Mouse (Mus musculus) adrenal gland, postnatal 4 days (tissue): ENCODE results near the gene Enah. TPM values are rescaled to one million over a fixed set of nuclear protein-coding genes. Genes with fewer than 3 reads are reported as not detected.

ENCODE experiments used
- DNase-seq, 2 experiments: peaks; one replicate each; pipeline ENCODE4 v3.0.0; 2021 to 2022; ENCODE audit warnings: low spot score in 2 of 2, mixed read lengths in 2 of 2
- total RNA-seq, 2 experiments: library from RNA; stranded (reverse); gene quantifications; 2 replicates each; pipeline ENCODE4 v1.2.3; 2021

The Enah gene
- total RNA-seq, 2 experiments from 2014 or later, result 107 to 121 TPM

DNA sequence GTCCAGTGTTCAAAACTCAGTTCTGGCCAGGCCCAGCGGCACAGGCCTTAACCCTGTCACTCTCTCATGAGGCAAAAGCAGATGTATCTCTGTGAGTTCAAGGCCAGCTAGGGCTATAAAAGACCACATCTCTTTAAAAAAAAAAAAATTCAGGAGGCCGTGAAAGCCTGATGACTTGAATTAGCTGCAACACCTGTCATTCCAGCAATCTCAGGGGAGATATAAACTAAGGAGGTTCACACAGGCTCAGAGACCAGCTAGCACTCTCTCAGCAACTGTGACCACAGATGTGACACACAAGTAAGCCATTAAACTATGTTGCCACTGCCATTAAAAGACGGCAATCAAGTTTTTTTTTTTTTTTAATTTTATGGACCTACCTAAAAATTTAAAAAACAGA lies 56.0 kb downstream of the Enah start:
- no peak for DNase-seq

DNA sequence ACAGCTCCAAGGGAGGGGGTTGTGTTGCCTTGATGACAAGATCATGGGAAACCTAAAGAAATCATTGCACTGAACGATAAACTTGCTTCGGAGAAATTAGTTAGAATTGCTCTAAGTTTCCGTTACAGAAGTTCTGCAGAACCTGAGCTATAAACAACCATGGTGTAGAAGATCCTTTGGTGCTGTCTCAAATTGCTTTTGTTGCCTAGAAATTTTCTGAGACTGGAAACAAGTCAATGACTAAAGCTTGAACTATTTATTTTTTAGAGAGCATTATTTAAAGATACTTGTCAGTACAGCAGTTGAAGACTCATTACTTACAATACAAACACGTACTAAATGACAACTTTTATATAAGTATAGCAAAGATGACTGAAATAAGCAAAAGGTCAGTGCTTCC lies 56.4 kb downstream of the Enah start:
- DNase-seq, result no peak

DNA sequence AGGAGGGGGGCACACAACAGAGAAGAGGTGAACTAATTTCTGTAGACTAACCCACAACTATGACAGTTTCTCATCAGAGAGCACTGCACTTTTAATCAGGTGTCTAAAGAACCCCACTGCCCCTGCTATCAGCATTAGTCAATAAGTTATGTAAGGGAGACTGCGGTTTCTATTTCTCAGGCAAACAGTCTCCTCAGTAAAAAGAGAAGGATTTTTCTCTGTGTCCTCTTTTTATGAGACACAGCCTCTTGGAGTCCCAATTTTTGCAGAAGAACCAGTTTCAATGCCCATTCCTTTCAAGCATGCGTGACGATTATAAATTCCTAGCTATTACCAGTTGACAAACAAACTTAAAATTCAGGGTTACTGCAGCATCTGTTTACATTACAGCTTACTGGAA lies 59.4 kb downstream of the Enah start:
- DNase-seq, result no peak

DNA sequence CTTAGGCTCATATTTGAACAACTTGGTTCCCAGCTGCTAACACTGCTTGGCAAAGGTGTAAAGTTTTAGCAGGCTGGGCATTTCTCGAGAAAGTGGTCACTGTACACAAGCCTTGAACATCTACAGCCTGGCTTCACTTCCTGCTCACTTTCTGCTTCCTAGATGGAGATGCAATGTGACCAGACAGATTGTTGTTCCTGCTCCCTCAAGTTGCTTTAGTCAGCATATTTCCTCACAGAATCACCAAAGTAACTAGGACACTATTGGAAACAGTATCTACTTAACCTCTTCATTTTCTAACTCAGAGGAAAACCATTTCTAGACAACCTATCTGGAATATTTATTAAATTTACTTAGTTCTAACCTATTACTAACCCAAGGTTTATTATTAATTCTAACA lies 61.4 kb downstream of the Enah start:
- DNase-seq, result no peak

DNA sequence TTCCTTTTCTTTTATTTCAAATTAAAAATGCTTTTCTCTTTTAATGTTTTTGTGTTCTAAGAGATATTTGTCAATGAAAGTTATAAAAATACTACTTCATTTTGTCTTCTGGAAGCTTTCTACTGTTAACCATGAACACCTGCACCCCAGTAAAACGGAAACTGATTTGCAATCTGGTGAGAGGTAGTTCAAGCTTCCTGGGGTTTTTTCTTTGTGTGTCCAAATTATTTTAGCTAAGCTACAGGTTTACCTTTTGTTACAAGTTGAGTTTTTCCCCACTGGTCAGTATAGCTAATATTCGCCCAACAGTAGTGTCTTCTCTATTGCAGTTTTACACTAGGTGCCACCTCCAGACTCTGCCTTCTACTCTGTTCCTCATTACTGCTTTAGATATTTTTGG lies 62.1 kb downstream of the Enah start:
- no peak for DNase-seq

DNA sequence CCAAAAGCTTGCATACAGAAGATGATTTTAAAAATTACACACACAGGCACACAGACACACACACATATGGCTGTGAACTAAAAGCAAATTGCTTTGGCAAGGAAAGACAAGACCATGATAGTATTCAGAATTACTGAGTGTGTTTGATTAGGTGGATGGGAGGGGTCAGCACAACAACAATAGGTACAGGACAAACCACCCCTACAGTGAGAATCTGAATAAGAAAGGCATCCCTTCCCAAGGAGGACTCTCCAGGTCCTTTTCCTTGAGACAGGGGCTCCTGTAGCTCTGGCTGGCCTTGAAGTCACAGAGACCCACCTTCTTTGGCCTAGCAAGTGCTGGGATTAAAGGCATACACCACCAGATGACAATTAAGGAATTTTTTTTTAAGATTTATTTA lies 66.2 kb downstream of the Enah start:
- no peak for DNase-seq

DNA sequence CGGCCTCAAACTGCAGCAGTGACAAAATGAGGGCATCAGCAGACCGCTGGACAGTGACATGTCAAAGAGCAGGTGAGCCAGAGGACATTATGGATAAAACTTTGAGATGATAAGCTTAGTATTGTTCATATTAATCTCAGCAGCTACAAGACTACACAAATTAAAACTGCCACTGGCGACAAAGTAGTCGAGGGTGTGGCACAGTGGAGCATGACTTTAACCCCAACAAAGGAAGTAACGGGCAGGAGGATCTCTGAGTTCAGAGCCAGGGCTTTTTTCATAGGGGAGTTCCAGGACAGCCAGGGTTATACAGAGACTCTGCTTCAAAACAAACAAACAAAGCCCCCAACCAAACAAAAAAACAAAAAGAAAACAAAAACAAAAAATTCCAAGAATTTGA lies 68.5 kb downstream of the Enah start:
- DNase-seq, result no peak

DNA sequence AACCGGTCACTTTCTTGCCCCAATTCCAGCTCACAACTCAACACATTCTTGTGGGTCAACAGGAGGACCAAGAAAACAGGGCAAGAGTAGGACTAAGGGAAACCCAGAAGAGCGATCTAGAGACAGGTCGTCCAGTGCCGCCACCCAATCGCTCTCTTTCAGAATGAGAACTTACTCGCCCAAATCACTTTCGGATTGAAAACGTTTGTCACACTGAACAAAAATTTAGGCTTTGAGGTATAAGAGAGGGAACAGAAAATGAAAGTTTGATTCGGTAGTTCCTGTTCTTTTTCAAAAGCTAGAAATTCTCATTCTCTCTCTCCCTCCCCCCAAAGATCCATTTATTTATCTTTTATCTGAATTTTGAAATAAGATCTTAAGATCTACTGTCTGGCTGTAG lies 69.1 kb downstream of the Enah start:
- no peak for DNase-seq

DNA sequence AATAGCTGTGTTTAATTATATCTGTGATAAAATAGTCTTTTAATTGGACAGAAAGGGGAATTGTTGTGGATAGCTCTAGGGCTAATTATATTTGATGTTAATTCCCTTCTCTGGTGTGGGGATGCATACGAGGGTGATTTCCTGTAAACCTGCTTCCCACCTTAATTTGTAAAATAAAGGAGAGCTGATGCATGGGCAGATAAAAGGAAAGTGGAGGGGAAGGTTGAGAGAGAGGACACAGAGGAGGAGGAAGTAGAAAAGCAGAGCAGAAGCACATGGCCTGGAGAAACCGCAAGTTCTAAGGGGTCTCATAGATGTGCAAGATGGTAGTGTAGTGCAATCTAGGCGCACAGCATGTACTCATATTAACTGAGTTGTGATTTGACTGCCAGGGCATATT lies 71.6 kb downstream of the Enah start:
- DNase-seq, result no peak

DNA sequence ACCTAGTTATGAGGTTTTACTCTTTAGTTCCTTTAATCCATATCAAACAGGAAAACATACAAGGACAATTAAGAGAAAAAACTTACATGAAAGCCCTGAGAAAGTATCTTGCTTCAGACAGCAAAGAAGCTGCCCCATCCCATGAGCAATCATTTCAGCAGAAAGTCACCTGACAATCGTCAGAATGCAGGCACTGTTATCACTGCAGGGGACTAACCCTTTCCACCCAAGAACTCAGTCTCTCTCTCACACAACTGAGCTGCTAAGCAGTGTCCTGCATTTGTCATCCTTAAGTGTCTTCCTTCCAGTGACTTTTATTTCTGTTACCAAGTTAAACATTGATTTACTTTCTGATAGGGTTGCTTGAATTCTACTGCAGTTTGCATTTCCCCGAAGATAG lies 82.7 kb downstream of the Enah start:
- DNase-seq, result no peak

DNA sequence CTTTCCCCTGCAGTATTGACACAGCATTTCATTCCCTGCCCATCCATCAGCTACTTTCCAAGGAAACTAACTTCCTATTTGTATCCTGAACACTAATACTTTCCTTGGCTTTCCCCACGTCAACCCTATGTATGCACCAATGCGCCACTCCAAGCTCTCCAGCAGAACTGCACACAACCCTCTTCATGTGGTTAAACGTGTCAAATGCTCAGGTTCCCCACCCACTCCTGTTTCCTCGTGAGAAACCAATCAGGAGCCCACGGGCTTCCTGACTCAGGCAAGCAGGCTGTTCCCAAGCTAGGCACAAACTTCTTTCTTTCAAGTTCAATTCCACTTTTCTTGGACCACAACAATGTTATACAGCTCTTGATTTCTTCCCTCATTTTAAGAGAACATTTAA lies 91.4 kb downstream of the Enah start:
- DNase-seq, result no peak

DNA sequence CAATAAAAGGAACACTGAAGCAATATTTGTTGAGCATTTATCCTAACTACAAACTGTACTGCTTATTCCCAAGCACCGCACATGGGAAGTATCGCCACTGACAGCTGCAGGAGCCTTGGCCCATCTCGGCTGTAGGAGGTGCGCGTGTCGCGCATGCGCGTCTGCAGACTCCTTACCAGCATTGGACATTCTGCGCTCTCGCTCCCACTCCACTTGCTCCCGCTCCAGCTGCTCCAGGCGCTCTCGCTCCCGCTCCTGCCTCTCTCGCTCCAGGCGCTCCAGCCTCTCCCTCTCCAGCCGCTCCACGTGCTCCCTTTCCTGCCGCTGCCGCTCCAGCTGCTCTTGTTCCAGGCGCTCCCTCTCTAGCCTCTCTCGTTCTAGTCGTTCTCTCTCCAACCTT lies 96.4 kb downstream of the Enah start:
- no peak for DNase-seq

DNA sequence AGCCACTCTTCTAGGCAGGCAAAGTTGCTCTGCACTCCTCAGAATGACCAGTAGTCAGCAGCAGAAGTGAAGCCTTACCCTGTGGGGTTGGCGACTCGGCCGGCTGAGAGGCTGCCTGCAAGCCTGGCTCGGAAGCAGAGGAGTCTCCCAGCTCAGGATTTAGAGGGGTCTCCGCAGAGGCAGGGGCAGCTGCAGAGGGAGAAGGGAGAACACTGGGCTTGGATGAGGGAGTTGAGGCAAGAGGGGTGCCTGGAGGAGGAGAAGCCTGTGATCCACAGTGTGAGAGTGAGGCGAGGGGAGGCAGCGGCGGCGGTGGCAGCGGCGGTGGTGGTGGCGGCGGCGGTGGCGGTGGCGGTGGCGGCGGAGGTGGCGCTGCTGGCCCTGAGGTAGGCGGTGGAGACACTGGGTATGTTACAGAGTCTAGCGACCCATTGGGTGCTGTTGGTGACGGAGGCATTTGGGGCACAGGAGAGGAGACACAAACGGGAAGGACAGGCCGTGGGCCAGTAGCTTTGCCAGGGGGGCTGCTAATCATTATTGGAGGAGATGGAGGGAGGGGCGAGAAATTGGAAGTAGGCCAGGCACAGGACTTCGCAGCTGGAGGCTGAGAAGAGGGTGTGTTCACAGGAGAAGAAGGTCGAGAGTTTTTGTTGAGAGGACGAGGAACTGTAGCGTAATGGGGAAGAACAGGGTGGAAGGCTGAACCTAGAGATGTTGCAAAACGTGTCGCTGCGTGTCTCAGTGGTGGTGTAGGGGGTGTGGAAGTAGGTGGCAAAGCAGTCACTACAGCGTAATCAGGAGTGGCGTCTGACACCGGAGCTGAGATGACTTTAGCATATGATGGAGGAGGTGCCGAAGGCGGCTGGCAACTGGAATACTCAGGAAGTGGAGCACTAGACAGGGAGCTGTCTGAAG lies 98.0 kb downstream of the Enah start:
- DNase-seq, result no peak

DNA sequence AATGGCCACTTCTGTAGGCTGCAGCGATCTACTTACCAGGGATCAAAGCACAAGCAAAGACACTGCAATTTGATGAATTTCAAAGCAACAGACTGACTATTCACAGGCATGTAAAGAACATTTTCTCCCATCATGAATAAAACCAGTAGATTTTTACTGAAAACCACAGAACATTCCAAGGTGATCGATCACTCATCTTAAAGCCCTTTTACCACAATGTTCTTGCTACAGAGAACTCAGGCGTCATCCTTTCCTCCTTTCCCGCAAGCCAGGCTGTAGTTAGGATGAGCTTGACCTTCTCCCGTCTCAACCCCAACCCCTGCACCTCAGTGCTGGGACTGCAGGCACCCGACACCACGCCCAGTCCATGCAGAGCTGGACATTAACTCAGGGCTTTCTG lies 107.9 kb downstream of the Enah start:
- DNase-seq, result no peak

DNA sequence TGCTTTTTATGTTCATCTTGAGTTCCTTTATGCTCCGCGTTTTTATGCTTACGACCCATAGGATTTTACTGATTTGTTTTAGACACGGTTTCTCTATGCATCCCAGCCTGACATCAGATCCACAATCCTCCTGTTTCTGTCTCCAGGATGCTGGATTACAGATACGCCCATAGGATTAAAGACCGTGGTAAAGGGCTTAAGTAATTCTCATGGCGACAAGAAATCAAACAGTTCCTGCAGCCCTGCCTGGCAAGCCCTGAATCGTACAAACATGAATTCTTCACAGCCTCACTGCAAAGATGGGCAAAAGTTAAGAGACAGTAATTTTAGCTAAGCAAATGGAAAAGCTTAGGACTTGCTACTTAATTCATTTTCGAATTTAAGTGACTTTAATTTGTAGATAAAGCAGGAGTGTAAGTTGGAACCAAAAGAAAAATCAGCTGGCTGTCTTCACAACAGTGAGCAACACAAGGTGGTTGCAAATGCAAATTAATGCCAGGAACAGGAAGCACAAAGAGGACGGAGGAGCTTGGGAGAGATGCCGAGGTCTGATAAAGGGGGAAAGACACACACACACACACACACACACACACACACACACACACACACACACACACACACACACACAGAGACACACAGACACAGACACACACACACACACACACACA lies 118.0 kb downstream of the Enah start:
- no peak for DNase-seq

DNA sequence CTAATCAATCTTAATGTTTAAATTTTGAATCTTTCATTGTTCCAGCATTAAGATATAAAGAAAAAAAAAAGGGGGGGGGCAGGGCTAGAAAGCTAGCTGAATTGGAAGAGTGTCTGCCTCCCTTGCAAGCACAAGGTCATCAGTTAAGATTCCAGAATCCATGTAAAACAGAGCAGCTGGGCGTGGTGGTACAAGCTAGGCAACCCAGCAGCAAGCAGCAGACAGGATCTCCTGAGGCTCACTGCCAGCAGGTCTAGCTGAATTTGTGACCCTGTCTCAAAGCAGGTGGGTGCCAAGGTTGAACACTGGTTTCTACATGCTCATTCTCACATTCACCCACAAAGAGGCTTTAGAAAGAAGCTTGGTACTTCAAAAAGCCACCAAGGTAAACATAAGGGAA lies 118.9 kb downstream of the Enah start:
- DNase-seq, result no peak

DNA sequence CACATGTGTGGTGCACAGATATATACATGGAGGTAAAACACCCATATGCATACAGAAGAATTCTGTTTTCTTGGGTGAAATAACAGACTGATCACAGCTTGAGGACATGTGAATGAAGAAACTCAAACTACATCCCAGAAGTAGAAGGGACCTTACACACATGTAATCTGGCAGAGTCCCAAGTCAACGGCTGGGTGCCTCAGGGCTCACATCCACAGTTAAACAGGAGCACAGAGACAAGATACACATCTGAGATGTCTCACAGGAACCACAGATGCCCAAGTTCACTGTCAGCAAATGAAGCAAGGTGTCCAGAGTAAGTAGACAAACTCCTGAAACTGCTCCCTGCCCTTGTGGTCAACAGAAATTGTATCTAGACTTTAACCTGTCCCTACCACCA lies 120.8 kb downstream of the Enah start:
- no peak for DNase-seq

DNA sequence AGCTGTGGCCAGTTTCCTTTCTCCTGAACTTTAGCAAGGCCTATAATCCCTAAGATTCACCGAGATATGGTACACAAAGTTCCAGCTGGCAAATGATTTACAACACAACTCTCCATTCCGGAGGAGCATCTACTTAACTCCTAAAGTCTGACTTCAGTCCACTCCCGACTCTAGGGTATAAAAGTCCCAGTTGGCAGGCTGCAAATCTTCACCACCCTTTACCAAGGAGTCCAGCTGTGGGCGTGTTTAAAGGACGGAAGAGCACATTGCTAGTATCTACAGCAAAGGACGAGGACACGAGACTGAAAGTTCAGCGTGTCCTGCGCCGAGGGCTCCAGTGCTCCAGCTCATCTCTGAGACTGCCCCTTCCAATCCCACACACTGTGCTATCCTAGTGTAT lies 122.8 kb downstream of the Enah start:
- DNase-seq, result no peak

DNA sequence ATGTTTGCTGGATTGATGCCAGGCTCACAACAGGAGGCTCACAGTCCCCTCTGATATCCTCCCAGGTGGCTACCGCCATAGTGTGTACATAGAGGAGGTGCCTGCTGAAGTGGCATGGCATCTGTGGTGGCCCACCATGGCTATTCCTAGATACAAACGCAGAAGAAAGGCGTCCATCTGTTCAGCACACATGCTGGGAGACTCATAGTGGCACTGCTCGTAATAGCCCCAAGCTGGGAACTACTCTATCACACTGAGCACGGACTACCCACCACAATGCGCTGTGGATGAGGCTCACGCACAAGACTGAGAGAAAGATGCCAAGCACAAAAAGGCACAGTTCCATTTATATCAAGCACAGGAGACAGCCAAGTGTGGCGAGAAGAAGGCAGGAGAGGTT lies 126.1 kb downstream of the Enah start:
- DNase-seq, result no peak

DNA sequence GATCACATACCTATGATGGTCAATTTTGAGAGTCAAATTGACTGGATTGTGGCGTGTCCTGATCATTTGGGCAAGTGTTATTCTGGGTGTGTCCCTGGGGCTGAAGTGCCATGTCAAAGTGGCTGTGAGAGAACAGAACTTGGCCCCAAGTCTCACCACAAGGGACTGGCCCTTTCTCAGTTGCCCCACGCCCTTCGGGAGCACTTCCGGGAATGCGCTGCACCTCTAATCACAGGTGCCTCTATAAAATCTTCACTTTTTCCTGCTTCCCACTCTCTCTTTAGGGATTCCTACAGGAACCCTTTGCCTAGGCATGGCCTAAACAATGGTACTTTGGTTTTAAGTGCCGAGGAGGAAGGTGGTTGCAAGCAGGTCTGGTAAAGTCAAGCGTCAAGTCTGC lies 130.1 kb downstream of the Enah start:
- DNase-seq, result no peak

DNA sequence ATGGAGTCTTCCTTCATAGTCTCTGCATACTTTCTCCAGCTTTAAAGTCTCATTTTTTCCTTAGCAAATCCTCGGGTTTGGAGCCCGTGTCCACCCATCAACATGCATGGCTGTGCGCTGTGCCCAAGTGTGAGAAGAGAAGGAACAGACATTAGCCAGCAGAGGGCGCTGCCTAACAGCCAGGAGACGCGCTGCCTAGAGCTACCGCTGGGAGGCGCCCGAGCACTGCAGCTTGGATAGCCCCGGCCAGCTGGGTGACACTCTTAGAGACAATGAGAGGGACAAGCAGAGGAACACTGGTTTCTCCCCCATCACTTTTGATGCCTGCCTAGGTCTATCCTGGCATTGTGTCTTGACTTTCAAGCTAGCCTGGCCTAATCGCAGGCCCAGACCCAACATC lies 131.0 kb downstream of the Enah start:
- DNase-seq, result peak; percentile 86 to 88

DNA sequence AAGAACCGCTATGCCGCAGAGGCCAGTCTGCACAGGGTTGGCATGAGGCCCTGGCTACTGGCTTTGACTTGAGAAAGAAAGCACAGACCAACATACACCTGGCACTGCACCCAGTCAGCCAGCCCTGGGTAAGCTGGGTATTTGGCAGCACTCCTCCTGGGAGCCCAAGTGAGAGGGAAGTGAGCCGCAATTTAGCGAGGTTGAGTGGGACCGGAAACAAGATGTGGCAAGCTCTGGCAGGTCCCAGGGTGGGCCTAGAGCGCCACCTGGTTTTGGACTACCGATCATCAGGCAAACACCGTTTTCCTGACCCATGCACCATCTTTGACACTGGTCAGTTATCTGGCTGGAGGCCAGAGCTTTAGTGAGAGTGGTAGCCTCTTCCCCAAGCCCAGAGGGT lies 138.3 kb downstream of the Enah start:
- DNase-seq, result no peak

DNA sequence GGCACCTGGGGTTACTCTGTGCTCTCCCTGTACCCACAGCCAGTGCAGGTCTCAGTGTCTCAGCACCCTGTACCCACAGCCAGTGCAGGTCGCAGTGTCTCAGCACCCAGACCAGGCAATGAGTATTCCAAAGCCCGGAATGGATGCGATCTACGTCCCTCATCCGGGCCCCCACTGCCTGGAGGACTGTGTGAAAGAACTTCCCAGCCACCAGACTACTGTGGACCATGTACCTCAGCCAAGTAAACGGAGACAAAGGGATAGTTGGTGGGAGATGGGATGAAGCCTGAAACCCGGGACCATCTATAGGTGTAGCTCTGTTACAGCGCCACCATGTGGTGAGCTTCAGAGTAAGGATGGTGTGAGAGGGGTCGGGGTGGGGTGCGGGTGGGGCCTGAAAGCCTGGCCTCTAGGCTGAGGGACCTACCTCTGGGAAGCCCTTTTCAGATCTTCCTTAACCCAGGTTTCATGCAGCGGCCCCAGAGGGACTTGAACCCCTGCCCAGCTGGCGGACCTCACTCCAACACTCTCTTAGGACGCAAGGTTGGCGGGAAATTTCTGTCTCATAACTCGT lies 139.0 kb downstream of the Enah start:
- DNase-seq, result no peak
